Mouse (Mus musculus) stomach, embryonic 16.5 days (tissue): ENCODE results near the gene Stim1. TPM values are rescaled to one million over a fixed set of nuclear protein-coding genes. Genes with fewer than 3 reads are reported as not detected.
A peak's percentile ranks its signal among the peaks of the same experiment; 100 is the strongest.

Source experiments
- ATAC-seq: fragments of 200-750 bp; cut with Nextera tagmentation; 2 replicates; pipeline ENCODE4 v1.8.0; 2017; ENCODE audit warnings: moderate number of reproducible peaks, moderate TSS enrichment; ENCODE audit not compliant: insufficient read depth, low FRiP score
- H3K27ac ChIP-seq: fragments of 300-500 bp; sonication (generic); 2 replicates; pipeline ENCODE4 v1.5.1; 2014; ENCODE audit warnings: low read length
- H3K27me3 ChIP-seq: fragments of 300-500 bp; sonication (generic); 2 replicates; pipeline ENCODE4 v1.6.1; 2014; ENCODE audit warnings: low read length, control low read depth, mixed read lengths; ENCODE audit not compliant: control insufficient read depth, insufficient read depth
- H3K36me3 ChIP-seq: fragments of 300-500 bp; sonication (generic); 2 replicates; pipeline ENCODE4 v1.6.1; 2014; ENCODE audit warnings: low read length; ENCODE audit not compliant: control insufficient read depth, insufficient read depth
- H3K4me1 ChIP-seq: fragments of 300-500 bp; sonication (generic); 2 replicates; pipeline ENCODE4 v1.6.1; 2014; ENCODE audit warnings: low read length, control low read depth, mixed read lengths; ENCODE audit not compliant: control insufficient read depth, insufficient read depth
- H3K4me2 ChIP-seq: fragments of 300-500 bp; sonication (generic); 2 replicates; pipeline ENCODE4 v1.6.1; 2014; ENCODE audit warnings: low read depth, low read length, mixed read lengths
- H3K4me3 ChIP-seq: fragments of 300-500 bp; sonication (generic); replicated peaks from 2 replicates; pipeline ENCODE4 v1.5.1; 2014; ENCODE audit warnings: mild to moderate bottlenecking, low read length
- H3K9ac ChIP-seq: fragments of 300-500 bp; sonication (generic); 2 replicates; pipeline ENCODE4 v1.6.1; 2014; ENCODE audit warnings: low read length
- H3K9me3 ChIP-seq: fragments of 300-500 bp; sonication (generic); replicated peaks from 2 replicates; pipeline ENCODE4 v1.6.1; 2016; ENCODE audit warnings: low read length, control low read depth; ENCODE audit not compliant: control insufficient read depth
- WGBS: fragments of 180-500 bp; shearing (Covaris S2); extraction: QIAGEN DNeasy Blood & Tissue Kit; methylation state at CpG from one replicate; pipeline ENCODE4 v1.1.7; 2014; 5-methylcytosine and 5-hydroxymethylcytosine counted together
- polyA plus RNA-seq: library from polyadenylated mRNA; unstranded; fragments of >200 nt; fragmentation: Nextera tagmentation; extraction: Ambion mirVana; gene quantifications from 2 replicates; pipeline ENCODE4 v1.2.1, GENCODE M21; 2015

Gene Stim1
- polyA plus RNA-seq, 1 experiment from 2014 or later, result 33.7 TPM

DNA sequence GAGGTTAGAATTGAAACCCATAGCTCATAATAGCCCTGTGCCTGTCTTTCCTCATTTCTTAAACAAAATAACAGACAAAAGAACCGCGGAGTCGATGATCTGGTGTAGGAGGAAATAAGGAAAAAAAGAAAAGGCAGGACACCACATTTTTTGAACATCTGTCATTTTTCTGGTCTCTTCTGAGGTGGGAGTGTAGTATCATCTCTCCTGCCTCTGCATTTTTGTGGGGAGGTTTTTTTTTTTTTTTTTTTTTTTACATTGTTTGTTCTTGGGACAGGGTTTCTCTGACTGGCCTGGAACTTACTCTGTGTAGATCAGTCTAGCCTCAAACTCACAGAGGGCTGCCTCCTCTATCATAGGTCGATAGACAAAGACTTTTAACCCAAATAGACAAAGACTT lies 174.8 kb downstream of the Stim1 start:
- no peak for ATAC-seq
- WGBS, result 2% methylated on average over 4 of the region's 4 CpGs
- Histone ChIP-seq H3K27ac (peak overlapping the region; percentile 86), H3K9me3 (no peaks in the 10 kb centered on the region), H3K4me1 (peaks cover 11% of the 10 kb centered on the region), H3K9ac (peak overlapping the region; percentile 92), H3K27me3 (no peaks in the 10 kb centered on the region), H3K4me2 (peak overlapping the region; percentile 81), H3K4me3 (peak overlapping the region; percentile 90), H3K36me3 (peaks cover 9% of the 10 kb centered on the region)

DNA sequence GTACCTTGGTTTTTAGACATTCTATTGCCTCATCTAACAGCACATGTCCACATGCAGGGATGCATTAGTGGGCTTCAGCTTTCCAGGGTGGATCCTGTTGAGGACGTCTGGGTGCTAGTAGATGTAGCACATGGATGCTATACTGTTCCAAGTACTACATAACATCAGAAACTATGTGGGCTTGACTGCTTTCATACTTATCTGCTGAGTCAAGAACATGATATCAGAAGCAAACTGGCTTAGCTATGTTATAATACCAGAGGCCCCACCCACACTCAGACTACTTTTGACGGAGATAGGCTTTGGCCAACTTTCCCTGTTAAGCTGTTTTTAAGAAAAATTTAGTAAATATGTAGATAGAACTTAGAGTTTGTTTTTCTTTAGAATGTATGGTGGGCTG lies 176.7 kb downstream of the Stim1 start:
- H3K36me3 ChIP-seq, result peaks cover 13% of the 10 kb centered on the region
- WGBS, result 57% methylated on average over 2 of the region's 2 CpGs

DNA sequence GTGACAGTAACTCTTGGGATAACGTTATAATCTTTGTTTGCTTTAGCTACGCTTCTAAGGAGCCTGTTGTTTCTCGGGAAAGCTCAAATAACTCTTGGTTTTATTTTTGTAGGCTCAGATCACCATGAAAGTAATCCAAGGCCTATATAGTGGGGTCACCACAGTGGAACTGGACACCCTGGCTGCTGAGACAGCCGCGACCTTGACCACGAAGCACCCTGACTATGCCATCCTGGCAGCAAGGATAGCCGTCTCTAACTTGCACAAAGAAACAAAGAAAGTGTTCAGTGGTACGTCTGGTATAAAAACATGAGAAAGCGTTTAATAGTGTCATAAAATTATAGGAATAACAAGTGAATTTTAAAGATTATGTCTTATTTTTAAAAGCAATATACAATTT lies 178.8 kb downstream of the Stim1 start:
- Histone ChIP-seq H3K36me3 (peaks cover 23% of the 10 kb centered on the region), H3K4me2 (no peak overlapping the region), H3K4me3 (no peak overlapping the region), H3K9ac (no peak overlapping the region), H3K27ac (no peak overlapping the region), H3K9me3 (no peaks in the 10 kb centered on the region), H3K27me3 (no peaks in the 10 kb centered on the region), H3K4me1 (peaks cover 8% of the 10 kb centered on the region)
- no peak for ATAC-seq
- 89% methylated on average over 9 of the region's 9 CpGs for WGBS

More for the DNA sequence above, 176.7 kb downstream of the Stim1 start:
- Histone ChIP-seq H3K27ac (no peak overlapping the region), H3K4me2 (peak overlapping the region; percentile 24; the same call in 1 of the 2 replicates), H3K4me1 (peaks cover 11% of the 10 kb centered on the region), H3K9me3 (no peaks in the 10 kb centered on the region), H3K4me3 (no peak overlapping the region), H3K27me3 (no peaks in the 10 kb centered on the region), H3K9ac (no peak overlapping the region)
- ATAC-seq, result no peak

DNA sequence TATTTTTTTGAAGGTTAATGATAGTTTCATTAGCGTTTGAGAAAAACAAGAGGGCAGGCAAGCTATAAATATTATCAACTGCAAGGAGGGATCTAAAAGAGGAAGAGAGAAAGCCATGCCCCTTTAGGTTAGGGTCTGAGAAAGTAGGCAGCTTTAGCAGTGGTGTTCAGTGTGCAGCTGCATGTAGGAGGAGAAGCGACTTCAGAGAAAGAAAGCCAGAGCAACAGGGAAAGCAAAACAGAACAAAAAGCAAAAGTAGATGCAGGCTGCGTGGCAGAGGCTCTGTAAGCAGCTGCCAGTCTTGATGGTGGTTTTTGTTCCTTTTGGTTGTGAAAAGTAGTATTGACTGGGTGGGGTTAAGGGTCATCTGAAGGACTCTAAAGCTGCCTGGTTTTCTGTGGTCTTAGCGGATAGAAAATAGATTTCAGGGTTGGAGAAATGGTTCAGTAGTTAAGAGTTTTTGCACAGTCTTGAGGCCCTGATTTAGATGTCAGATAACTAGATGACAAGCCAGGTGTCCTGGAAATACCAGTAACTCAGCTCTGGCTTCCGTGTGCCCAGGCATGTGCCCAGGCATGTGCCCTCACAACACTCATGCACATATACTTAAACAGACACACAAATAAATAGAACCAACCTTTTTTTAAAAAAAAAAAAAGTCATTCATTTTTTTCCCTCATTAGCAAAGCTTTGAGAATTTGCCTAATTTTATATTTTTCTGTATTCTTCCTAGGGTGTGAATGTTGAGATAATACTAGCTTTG lies 191.2 kb downstream of the Stim1 start:
- 87% methylated on average over 5 of the region's 5 CpGs for WGBS
- H3K36me3 ChIP-seq, result peaks cover 30% of the 10 kb centered on the region
- no peak for ATAC-seq

DNA sequence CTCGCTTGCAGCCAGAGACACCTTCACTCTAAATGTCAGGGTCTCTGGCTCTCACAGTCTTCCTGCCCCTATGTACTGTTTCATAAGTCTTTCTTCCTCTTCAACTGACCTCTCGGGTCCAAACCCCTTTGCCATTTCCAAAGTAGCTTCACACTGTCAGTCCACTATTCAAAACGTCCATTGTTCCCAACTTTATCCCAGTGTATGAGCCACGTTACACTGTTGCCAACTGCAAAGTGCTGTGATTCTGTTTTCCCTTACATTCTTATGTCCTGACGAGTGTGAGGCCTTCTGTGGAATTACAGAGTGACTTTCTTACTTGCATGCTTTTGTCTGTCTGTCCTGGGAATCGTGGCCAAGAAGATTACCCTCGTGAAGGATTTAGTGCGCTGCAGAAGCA lies 200.0 kb downstream of the Stim1 start:
- 85% methylated on average over 8 of the region's 8 CpGs for WGBS
- Histone ChIP-seq H3K27ac (no peak overlapping the region), H3K4me2 (no peak overlapping the region), H3K9ac (no peak overlapping the region), H3K4me3 (no peak overlapping the region), H3K27me3 (no peaks in the 10 kb centered on the region), H3K9me3 (no peaks in the 10 kb centered on the region), H3K4me1 (no peaks in the 10 kb centered on the region), H3K36me3 (peaks cover 35% of the 10 kb centered on the region)
- no peak for ATAC-seq

More for the DNA sequence above, 191.2 kb downstream of the Stim1 start:
- Histone ChIP-seq H3K9ac (no peak overlapping the region), H3K27ac (no peak overlapping the region), H3K4me2 (no peak overlapping the region), H3K9me3 (no peaks in the 10 kb centered on the region), H3K27me3 (no peaks in the 10 kb centered on the region), H3K4me3 (no peak overlapping the region), H3K4me1 (no peaks in the 10 kb centered on the region)

DNA sequence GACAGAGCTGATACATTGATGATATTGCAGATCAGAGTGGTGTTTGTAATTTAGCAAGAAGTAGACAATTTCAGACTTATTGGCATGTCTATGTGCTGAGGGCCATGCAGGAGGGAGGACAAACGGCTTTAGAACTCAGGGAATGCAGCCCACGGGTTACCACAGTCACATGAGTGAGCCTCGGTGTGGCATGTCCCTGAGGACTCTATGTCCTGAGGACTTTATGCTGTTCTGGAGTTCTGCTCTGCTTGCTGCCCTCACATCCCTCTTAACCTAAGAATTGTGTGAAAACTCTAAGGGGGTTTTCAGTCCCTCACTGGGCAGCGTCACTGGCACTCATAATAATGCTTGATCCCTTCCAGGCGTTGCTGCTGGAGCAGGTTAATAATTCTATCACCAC lies 205.1 kb downstream of the Stim1 start:
- no peak overlapping the region for H3K27ac ChIP-seq
- no peaks in the 10 kb centered on the region for H3K9me3 ChIP-seq
- no peak overlapping the region for H3K9ac ChIP-seq
- H3K27me3 ChIP-seq, result no peaks in the 10 kb centered on the region
- no peaks in the 10 kb centered on the region for H3K4me1 ChIP-seq
- no peak overlapping the region for H3K4me2 ChIP-seq
- peaks cover 9% of the 10 kb centered on the region for H3K36me3 ChIP-seq
- ATAC-seq, result no peak
- no peak overlapping the region for H3K4me3 ChIP-seq
- 55% methylated on average over 5 of the region's 5 CpGs for WGBS

DNA sequence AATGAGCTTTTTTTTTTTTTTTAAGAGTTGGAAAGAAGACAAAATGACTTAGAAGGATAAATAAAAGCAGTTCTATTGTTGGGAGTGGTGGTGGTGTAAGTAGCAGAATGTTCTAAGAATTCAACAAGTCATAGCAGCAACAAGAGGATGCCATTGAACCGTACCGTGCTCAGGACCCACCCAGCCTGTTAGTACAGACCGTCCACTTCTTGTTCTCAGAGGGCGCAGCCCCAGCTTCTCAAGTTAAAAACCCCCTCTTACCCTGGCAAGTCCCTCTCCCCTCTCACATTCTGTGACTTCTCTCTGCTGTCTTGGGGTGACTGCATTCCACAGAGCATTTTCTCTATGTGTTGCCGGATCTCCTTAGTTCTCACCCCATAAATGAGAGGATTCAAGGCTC lies 209.0 kb downstream of the Stim1 start:
- WGBS, result 89% methylated on average over 5 of the region's 5 CpGs
- H3K9me3 ChIP-seq, result no peaks in the 10 kb centered on the region
- no peak overlapping the region for H3K9ac ChIP-seq
- H3K27ac ChIP-seq, result no peak overlapping the region
- no peaks in the 10 kb centered on the region for H3K4me1 ChIP-seq
- no peak overlapping the region for H3K4me2 ChIP-seq
- H3K4me3 ChIP-seq, result no peak overlapping the region
- no peaks in the 10 kb centered on the region for H3K27me3 ChIP-seq
- ATAC-seq, result no peak
- H3K36me3 ChIP-seq, result no peaks in the 10 kb centered on the region

DNA sequence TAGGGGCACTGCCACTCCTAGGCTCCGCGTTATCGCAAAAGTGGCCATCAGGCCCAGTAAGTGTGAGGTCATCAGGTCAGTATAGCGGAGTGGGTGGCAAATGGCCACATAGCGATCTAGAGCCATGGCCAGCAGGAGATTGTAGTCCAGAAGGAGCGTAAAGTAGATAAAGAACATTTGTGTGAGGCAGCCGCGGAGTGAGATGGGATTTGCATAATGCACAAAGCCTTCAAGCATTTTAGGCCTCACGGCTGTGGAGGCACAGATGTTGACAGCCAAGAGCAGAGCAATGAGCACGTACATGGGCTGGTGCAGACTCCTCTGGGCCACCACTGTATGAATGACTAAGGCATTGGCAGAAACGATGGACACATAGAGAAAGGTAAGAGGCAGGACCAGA lies 209.8 kb downstream of the Stim1 start:
- no peaks in the 10 kb centered on the region for H3K9me3 ChIP-seq
- 82% methylated on average over 11 of the region's 11 CpGs for WGBS

DNA sequence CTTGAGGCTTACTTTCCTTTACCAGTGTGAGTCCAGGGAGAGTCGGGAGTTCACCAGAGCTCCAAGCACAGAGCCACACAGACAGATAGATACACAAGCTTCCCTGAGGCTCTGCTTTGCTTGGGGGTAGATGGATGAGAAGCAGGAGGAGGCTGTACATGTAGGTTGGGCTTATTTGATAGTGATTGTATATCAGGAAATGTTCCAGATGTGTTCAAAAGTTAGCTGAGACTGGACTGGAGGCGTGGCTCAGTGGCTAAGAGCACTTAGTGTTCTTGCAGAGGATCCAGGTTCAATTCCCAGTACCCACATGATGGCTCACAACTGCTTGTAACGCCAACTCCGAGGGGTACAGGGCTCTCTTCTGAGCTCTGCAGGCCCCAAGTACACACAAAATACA lies 210.8 kb downstream of the Stim1 start:
- no peak overlapping the region for H3K27ac ChIP-seq

More for the DNA sequence above, 209.8 kb downstream of the Stim1 start:
- no peaks in the 10 kb centered on the region for H3K4me1 ChIP-seq
- no peak overlapping the region for H3K9ac ChIP-seq
- H3K4me3 ChIP-seq, result no peak overlapping the region
- H3K36me3 ChIP-seq, result no peaks in the 10 kb centered on the region
- H3K27me3 ChIP-seq, result no peaks in the 10 kb centered on the region
- no peak overlapping the region for H3K4me2 ChIP-seq
- no peak for ATAC-seq
- H3K27ac ChIP-seq, result no peak overlapping the region

More for the DNA sequence above, 210.8 kb downstream of the Stim1 start:
- no peak for ATAC-seq
- H3K4me1 ChIP-seq, result no peaks in the 10 kb centered on the region
- no peak overlapping the region for H3K4me3 ChIP-seq
- H3K27me3 ChIP-seq, result no peaks in the 10 kb centered on the region
- no peaks in the 10 kb centered on the region for H3K9me3 ChIP-seq
- WGBS, result 80% methylated on average over 4 of the region's 4 CpGs
- no peak overlapping the region for H3K9ac ChIP-seq
- H3K36me3 ChIP-seq, result no peaks in the 10 kb centered on the region
- H3K4me2 ChIP-seq, result no peak overlapping the region
